Mouse (Mus musculus) lung, postnatal 14 days (tissue): Measurements from ENCODE around the gene Map2k7.
"Not testable (repeated sequence)": the region's sequence is repeated elsewhere in the genome, so short reads cannot be mapped to it uniquely, and the experiment has no call there.

Experiments
- DNase-seq: peaks from one replicate; pipeline ENCODE4 v3.0.0; 2021

The Map2k7 gene

GRCm38 (mm10) chr8:4226739-4227347, 11.7 kb upstream of the Map2k7 start, which contains the start of gene Lrrc8e:
TSS of gene Lrrc8e (plus strand) at chr8:4226827.
- peak; percentile 36 for DNase-seq

- DNase-seq = no peak
These were observed 10.6 kb upstream of the Map2k7 start for GRCm38 (mm10) chr8:4227919-4228318.

- DNase-seq = no peak
These were observed 8.8 kb upstream of the Map2k7 start for GRCm38 (mm10) chr8:4229784-4230183.

GRCm38 (mm10) chr8:4230612-4231351, 7.8 kb upstream of the Map2k7 start:
- DNase-seq = peak; percentile 22

- peak; percentile 25 for DNase-seq
These were observed 616 bp upstream of the Map2k7 start for GRCm38 (mm10) chr8:4237814-4238433.

GRCm38 (mm10) chr8:4239193-4239890, 802 bp downstream of the Map2k7 start:
- no peak for DNase-seq

- DNase-seq = no peak
These were observed 6.5 kb downstream of the Map2k7 start for GRCm38 (mm10) chr8:4245061-4245460.

GRCm38 (mm10) chr8:4245737-4246136, 7.2 kb downstream of the Map2k7 start:
- no peak for DNase-seq

GRCm38 (mm10) chr8:4247241-4247640, 8.7 kb downstream of the Map2k7 start:
- DNase-seq = no peak

- no peak for DNase-seq
These were observed 9.5 kb downstream of the Map2k7 start, which contains the start of gene Tgfbr3l for GRCm38 (mm10) chr8:4247951-4248540. TSS of gene Tgfbr3l (plus strand) at chr8:4248214.

GRCm38 (mm10) chr8:4249213-4249612, 10.7 kb downstream of the Map2k7 start:
- no peak for DNase-seq

GRCm38 (mm10) chr8:4250306-4250970, 11.9 kb downstream of the Map2k7 start:
- peak; percentile 89 for DNase-seq

- no peak for DNase-seq
These were observed 13.7 kb downstream of the Map2k7 start for GRCm38 (mm10) chr8:4252116-4252760.

- peak; percentile 97 for DNase-seq
These were observed 14.6 kb downstream of the Map2k7 start, which contains the start of gene Snapc2 for GRCm38 (mm10) chr8:4252934-4253841. TSS of gene Snapc2 (plus strand) at chr8:4253080.

GRCm38 (mm10) chr8:4254001-4254400, 15.5 kb downstream of the Map2k7 start:
- DNase-seq = peak; percentile 33

- DNase-seq = not testable (repeated sequence)
These were observed 16.9 kb downstream of the Map2k7 start for GRCm38 (mm10) chr8:4255471-4255870.

- DNase-seq = no peak
These were observed 18.4 kb downstream of the Map2k7 start for GRCm38 (mm10) chr8:4256911-4257310.

- no peak for DNase-seq
These were observed 18.8 kb downstream of the Map2k7 start for GRCm38 (mm10) chr8:4257350-4257749.

- DNase-seq = peak; percentile 83
These were observed 19.7 kb downstream of the Map2k7 start for GRCm38 (mm10) chr8:4258233-4258632.

GRCm38 (mm10) chr8:4258678-4259077, 20.1 kb downstream of the Map2k7 start:
- DNase-seq = no peak
